Mouse (Mus musculus): ENCODE results near the gene Slc11a1. TPM values are rescaled to one million over a fixed set of nuclear protein-coding genes. Genes with fewer than 3 reads are reported as not detected.
A peak's percentile ranks its signal among the peaks of the same experiment; 100 is the strongest.

The Slc11a1 gene
- polyA plus RNA-seq, 1 experiment from 2014 or later: 1.3 TPM

GRCm38 (mm10) chr1:74387386-74387988 lies 12.5 kb downstream of the Slc11a1 start:
- H3K36me3 ChIP-seq (ENCODE audit: control insufficient read depth, insufficient read depth, low read length): no peaks in the 10 kb centered on the region
- peak overlapping the region; percentile 84; the same call in 1 of the 2 replicates for H3K27ac ChIP-seq (ENCODE audit: low read depth, low read length)
- ATAC-seq (ENCODE audit: low FRiP score) (no peak), DNase-seq (ENCODE audit: low spot score) (peak; percentile 35)
- no peaks in the 10 kb centered on the region; the same call in 1 of the 2 replicates for H3K27me3 ChIP-seq (ENCODE audit: control insufficient read depth, insufficient read depth, low read length)
- peak overlapping the region; percentile 52 for H3K4me3 ChIP-seq (ENCODE audit: low read depth, low read length)
- H3K9ac ChIP-seq (ENCODE audit: low read depth, low read length): no peak overlapping the region
- H3K4me2 ChIP-seq (replicated peaks; ENCODE audit: low read depth, low read length): 0 out of 2 replicates have a peak overlapping the region, but pooled peaks have one; percentile 57
- peaks cover 3% of the 10 kb centered on the region for H3K4me1 ChIP-seq (replicated peaks; ENCODE audit: control insufficient read depth, insufficient read depth, low read length)
- WGBS: 50% methylated on average over 15 of the region's 15 CpGs
- H3K9me3 ChIP-seq (ENCODE audit: control insufficient read depth, low read length): no peaks in the 10 kb centered on the region

- Histone ChIP-seq H3K4me1 (replicated peaks; ENCODE audit: control insufficient read depth, insufficient read depth, low read length) (peaks cover 6% of the 10 kb centered on the region), H3K9ac (ENCODE audit: low read depth, low read length) (no peak overlapping the region), H3K27ac (ENCODE audit: low read depth, low read length) (no peak overlapping the region), H3K27me3 (ENCODE audit: control insufficient read depth, insufficient read depth, low read length) (no peaks in the 10 kb centered on the region; the same call in 1 of the 2 replicates), H3K4me2 (replicated peaks; ENCODE audit: low read depth, low read length) (no peak overlapping the region), H3K4me3 (ENCODE audit: low read depth, low read length) (no peak overlapping the region), H3K36me3 (ENCODE audit: control insufficient read depth, insufficient read depth, low read length) (no peaks in the 10 kb centered on the region), H3K9me3 (ENCODE audit: control insufficient read depth, low read length) (no peaks in the 10 kb centered on the region)
- DNase-seq (ENCODE audit: low spot score) (no peak), ATAC-seq (ENCODE audit: low FRiP score) (no peak)
- WGBS: 77% methylated on average over 7 of the region's 7 CpGs
Observed at GRCm38 (mm10) chr1:74388398-74388920, 13.5 kb downstream of the Slc11a1 start.

GRCm38 (mm10) chr1:74389831-74390286 lies 14.9 kb downstream of the Slc11a1 start:
- peaks cover 2% of the 10 kb centered on the region; the same call in 1 of the 2 replicates for H3K36me3 ChIP-seq (ENCODE audit: control insufficient read depth, insufficient read depth, low read length)
- H3K27me3 ChIP-seq (ENCODE audit: control insufficient read depth, insufficient read depth, low read length): no peaks in the 10 kb centered on the region; the same call in 1 of the 2 replicates
- DNase-seq (ENCODE audit: low spot score) (peak; percentile 29), ATAC-seq (ENCODE audit: low FRiP score) (no peak)
- H3K4me3 ChIP-seq (ENCODE audit: low read depth, low read length): peak overlapping the region; percentile 12; the same call in 1 of the 2 replicates
- H3K4me2 ChIP-seq (replicated peaks; ENCODE audit: low read depth, low read length): peak overlapping the region; percentile 35
- 3% methylated on average over 29 of the region's 29 CpGs for WGBS
- no peaks in the 10 kb centered on the region for H3K9me3 ChIP-seq (ENCODE audit: control insufficient read depth, low read length)
- no peak overlapping the region for H3K9ac ChIP-seq (ENCODE audit: low read depth, low read length)
- peaks cover 6% of the 10 kb centered on the region for H3K4me1 ChIP-seq (replicated peaks; ENCODE audit: control insufficient read depth, insufficient read depth, low read length)
- H3K27ac ChIP-seq (ENCODE audit: low read depth, low read length): no peak overlapping the region

- Histone ChIP-seq H3K9me3 (ENCODE audit: control insufficient read depth, low read length) (no peaks in the 10 kb centered on the region), H3K4me2 (replicated peaks; ENCODE audit: low read depth, low read length) (peak overlapping the region; percentile 35), H3K27me3 (ENCODE audit: control insufficient read depth, insufficient read depth, low read length) (no peaks in the 10 kb centered on the region; the same call in 1 of the 2 replicates), H3K27ac (ENCODE audit: low read depth, low read length) (no peak overlapping the region), H3K4me1 (replicated peaks; ENCODE audit: control insufficient read depth, insufficient read depth, low read length) (peaks cover 6% of the 10 kb centered on the region), H3K4me3 (ENCODE audit: low read depth, low read length) (peak overlapping the region; percentile 91; the same call in 1 of the 2 replicates), H3K36me3 (ENCODE audit: control insufficient read depth, insufficient read depth, low read length) (peaks cover 2% of the 10 kb centered on the region; the same call in 1 of the 2 replicates), H3K9ac (ENCODE audit: low read depth, low read length) (no peak overlapping the region)
- DNase-seq (ENCODE audit: low spot score) (peak; percentile 76), ATAC-seq (ENCODE audit: low FRiP score) (no peak)
- WGBS: 9% methylated on average over 21 of the region's 21 CpGs
Observed at GRCm38 (mm10) chr1:74390287-74390906, 15.4 kb downstream of the Slc11a1 start.

GRCm38 (mm10) chr1:74390924-74391748 lies 16.1 kb downstream of the Slc11a1 start, which contains the start of gene Ctdsp1:
TSS of gene Ctdsp1 (plus strand) at chr1:74391509.
- peak within 1 kb of the TSS; percentile 97 for H3K4me2 ChIP-seq (replicated peaks; ENCODE audit: low read depth, low read length)
- WGBS: 2% methylated on average over 38 of the region's 51 CpGs
- H3K9ac ChIP-seq (ENCODE audit: low read depth, low read length): peak within 1 kb of the TSS; percentile 88
- peaks cover 2% of the 10 kb centered on the region; the same call in 1 of the 2 replicates for H3K36me3 ChIP-seq (ENCODE audit: control insufficient read depth, insufficient read depth, low read length)
- no peaks in the 10 kb centered on the region for H3K9me3 ChIP-seq (ENCODE audit: control insufficient read depth, low read length)
- ATAC-seq (ENCODE audit: low FRiP score) (peak; percentile 78), DNase-seq (ENCODE audit: low spot score) (peak; percentile 97)
- H3K27ac ChIP-seq (ENCODE audit: low read depth, low read length): peak within 1 kb of the TSS; percentile 88
- H3K4me3 ChIP-seq (ENCODE audit: low read depth, low read length): peak within 1 kb of the TSS; percentile 91
- no peaks in the 10 kb centered on the region; the same call in 1 of the 2 replicates for H3K27me3 ChIP-seq (ENCODE audit: control insufficient read depth, insufficient read depth, low read length)
- H3K4me1 ChIP-seq (replicated peaks; ENCODE audit: control insufficient read depth, insufficient read depth, low read length): peaks cover 6% of the 10 kb centered on the region

GRCm38 (mm10) chr1:74391844-74392441 lies 16.9 kb downstream of the Slc11a1 start:
- Histone ChIP-seq H3K9ac (ENCODE audit: low read depth, low read length) (peak overlapping the region; percentile 88), H3K4me1 (replicated peaks; ENCODE audit: control insufficient read depth, insufficient read depth, low read length) (peaks cover 6% of the 10 kb centered on the region), H3K4me3 (ENCODE audit: low read depth, low read length) (peak overlapping the region; percentile 91), H3K27ac (ENCODE audit: low read depth, low read length) (peak overlapping the region; percentile 88), H3K27me3 (ENCODE audit: control insufficient read depth, insufficient read depth, low read length) (no peaks in the 10 kb centered on the region; the same call in 1 of the 2 replicates), H3K4me2 (replicated peaks; ENCODE audit: low read depth, low read length) (peak overlapping the region; percentile 97), H3K9me3 (ENCODE audit: control insufficient read depth, low read length) (no peaks in the 10 kb centered on the region), H3K36me3 (ENCODE audit: control insufficient read depth, insufficient read depth, low read length) (peaks cover 2% of the 10 kb centered on the region; the same call in 1 of the 2 replicates)
- peak; percentile 50 for ATAC-seq (ENCODE audit: low FRiP score)
- WGBS: under 1% methylated on average over 39 of the region's 63 CpGs
- peak; percentile 73 for DNase-seq (ENCODE audit: low spot score)

- peak; percentile 20; the same call in 1 of the 2 replicates for ATAC-seq (ENCODE audit: low FRiP score)
- H3K27ac ChIP-seq (ENCODE audit: low read depth, low read length): peak overlapping the region; percentile 88
- 5% methylated on average over 16 of the region's 16 CpGs for WGBS
- H3K4me2 ChIP-seq (replicated peaks; ENCODE audit: low read depth, low read length): peak overlapping the region; percentile 97
- peaks cover 2% of the 10 kb centered on the region; the same call in 1 of the 2 replicates for H3K36me3 ChIP-seq (ENCODE audit: control insufficient read depth, insufficient read depth, low read length)
- H3K4me3 ChIP-seq (ENCODE audit: low read depth, low read length): peak overlapping the region; percentile 91
- no peak for DNase-seq (ENCODE audit: low spot score)
- peaks cover 6% of the 10 kb centered on the region for H3K4me1 ChIP-seq (replicated peaks; ENCODE audit: control insufficient read depth, insufficient read depth, low read length)
- H3K9me3 ChIP-seq (ENCODE audit: control insufficient read depth, low read length): no peaks in the 10 kb centered on the region
- H3K27me3 ChIP-seq (ENCODE audit: control insufficient read depth, insufficient read depth, low read length): no peaks in the 10 kb centered on the region; the same call in 1 of the 2 replicates
- peak overlapping the region; percentile 88 for H3K9ac ChIP-seq (ENCODE audit: low read depth, low read length)
Observed at GRCm38 (mm10) chr1:74392446-74392994, 17.5 kb downstream of the Slc11a1 start.
